Mouse (Mus musculus): ENCODE results near the gene Tdg.
"Not testable (repeated sequence)": the region's sequence is repeated elsewhere in the genome, so short reads cannot be mapped to it uniquely, and the experiment has no call there.

Tdg gene

DNA sequence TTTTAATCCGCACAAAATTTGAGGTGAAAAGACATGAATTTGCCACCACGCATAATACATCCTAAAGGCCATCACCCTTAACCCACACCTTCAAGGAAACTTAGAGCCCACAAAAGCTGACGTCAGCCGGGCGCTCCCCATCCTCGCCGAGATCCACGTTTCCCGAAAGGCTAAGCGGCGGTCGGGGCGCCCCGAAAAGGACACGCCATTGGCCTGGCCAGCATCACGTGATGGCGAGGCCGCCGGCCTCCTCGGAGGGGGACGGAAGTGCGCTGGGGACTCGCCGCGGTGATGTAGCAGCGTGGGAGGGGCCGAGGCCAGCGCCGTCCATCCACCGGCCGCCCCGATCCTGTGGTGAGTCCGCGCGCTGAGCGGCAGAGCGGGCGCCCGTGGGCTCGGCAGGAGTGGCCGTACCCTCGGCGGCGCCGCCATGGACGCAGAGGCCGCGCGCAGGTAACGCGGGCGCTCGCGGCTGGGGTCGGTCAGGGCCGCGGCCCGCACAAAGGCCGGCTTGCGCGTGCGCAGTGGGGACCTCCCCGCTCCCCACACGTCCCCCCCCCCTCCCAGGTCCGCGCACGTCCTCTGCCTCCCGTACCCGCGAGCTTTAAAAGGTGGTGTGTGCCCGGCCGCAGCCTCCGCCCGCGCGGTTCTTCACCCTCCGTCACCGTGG, at the start of gene Tdg:
Gene Tdg, plus strand, starts transcription at position 243 of the 670 bp plus-strand sequence.
- peak; percentile 85 to 89 for DNase-seq (ENCODE audit: low spot score in 2 of 2)

DNA sequence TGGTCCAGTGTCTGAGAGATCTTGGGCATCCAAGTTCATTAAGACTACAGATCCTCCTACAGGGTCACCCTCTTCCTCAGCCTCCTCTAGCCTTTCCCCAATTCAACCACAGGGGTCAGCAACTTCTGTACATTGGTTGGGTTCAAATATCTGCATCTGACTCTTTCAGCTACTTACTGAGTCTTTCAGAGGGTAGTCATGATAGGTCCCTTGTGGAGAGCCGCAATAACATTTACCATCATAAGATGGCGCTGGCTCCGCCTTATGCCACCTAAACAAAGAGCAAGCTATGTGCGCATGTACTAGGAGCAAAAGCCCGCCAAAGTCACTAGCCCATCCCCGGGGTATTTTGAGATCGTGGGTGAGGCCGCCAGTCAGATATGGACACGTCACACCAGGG, 40.0 kb upstream of the Tdg start:
- not testable (repeated sequence) for DNase-seq (ENCODE audit: low spot score in 2 of 2)

DNA sequence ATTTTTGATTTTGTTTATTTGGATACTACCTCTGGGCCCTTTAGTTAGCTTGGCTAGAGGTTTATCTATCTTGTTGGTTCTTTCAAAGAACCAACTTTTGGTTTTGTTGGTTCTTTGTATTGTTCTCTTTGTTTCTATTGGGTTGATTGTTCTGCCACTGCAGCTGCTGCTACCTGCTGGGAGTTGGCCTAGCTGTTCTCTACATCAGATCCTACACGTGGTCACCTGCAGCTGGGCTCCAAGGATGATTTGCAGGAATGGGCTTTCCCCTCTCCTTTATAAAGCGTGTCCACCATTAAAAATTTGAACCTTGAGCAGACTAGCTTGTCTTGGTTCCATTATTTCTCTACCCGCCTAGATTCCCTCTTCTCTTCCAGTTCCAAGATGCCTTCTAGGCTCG, 35.2 kb upstream of the Tdg start:
- not testable (repeated sequence) for DNase-seq (ENCODE audit: low spot score in 2 of 2)

DNA sequence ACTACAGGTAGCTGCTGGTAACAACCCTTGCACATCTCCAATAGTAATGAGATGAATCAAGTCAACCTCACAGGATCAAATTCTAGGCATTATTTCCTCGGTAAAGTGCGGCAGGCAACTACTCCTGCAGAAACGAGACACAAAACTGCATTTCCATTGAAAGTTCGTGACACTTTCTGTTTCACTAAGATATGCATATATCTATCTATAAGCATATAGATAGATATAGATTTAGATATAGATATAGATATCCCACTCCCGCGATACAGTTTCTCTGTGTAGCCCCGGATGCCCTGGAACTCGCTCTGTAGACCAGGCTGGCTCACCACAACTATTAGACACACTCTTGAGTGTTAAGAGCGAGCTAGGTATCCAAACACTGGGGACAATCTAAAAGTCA, 7.4 kb upstream of the Tdg start:
- DNase-seq (ENCODE audit: low spot score in 2 of 2): no peak

DNA sequence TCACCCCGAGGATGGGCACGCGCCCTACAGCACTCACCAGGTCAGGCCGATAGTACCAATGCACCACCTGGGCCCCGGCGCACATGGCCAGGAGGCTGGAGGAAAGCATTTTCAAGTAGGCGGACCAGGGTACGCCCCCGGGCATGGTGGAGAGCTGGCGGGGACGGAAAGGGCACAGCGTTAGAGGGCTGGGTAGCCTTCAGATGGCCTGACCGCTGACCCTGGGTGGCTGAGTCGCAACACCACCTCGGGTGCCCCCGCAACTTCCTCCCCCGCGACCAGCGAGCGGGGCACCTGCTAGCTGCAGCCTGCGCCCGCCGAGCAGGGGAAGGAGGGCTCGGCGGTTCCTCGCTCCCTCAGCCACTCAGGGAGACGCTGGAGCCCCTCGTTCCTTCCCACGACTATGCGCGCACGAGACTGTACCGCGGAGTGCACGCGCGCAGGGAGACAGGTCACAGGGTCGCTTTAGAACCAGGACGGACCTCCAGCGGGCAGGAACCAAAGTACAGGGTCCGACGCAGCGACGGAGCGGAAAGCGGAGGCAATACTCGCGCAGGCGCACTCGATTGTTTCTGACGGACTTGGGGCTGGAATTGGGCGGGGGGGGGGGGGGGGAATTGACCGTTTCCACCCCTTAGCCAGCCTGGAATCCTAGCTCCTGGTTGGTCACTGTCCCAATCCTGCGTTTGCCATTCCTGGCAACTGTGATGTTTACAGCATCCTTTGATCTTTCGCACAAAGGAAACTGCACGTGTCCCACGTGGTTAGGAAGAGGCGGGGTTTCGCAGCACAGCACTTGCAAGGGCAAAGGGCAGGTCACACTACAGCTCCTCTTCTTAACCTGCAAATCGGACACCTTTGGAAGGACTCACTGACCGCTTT, 6.7 kb upstream of the Tdg start, which contains the start of gene 1190007I07Rik:
Gene 1190007I07Rik, minus strand, starts transcription at position 558 of the 882 bp plus-strand sequence.
- peak; percentile 85 to 87 for DNase-seq (ENCODE audit: low spot score in 2 of 2)

DNA sequence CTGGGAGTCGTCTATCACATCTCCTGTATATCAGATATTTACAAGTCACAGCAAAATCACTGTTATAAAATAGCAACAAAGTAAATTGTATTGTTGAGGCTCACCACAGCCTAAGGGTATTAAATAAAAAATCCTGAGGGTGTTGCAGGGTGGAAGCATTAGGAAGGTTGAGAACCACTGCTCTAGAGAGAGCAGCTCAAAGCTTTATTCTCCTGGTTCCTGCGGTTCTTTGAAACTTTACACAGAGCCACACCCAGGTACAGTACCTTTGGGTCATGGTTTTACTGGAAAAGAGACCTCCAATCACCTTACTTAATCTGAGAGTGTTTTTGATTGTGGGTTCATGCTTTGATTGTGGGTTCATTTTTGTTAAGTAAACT, 6.1 kb upstream of the Tdg start:
- DNase-seq (ENCODE audit: low spot score in 2 of 2): not testable (repeated sequence)

DNA sequence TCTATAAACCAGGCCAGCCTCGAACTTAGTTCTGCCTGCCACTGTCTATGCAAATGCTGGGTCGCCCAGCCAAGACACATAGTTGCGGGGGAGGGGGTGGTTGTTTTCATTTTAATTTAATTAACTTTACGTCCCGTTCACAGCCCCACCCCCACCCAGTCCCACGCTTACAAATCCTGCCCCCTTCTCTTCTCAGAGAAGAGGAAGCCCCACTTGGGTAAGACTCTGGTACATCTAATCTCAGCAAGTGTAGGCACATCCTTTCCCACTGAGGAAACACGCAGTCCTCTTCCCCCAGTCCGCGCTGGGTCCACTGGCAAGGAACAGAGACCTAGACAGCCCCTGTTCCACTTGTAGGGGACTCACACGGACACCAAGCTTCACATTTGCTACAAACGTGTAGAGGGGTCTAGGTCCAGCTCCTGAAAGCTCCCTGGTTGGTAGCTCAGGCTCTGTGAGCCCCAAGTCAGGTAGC, 480 bp upstream of the Tdg start:
- DNase-seq (ENCODE audit: low spot score in 2 of 2): no peak

DNA sequence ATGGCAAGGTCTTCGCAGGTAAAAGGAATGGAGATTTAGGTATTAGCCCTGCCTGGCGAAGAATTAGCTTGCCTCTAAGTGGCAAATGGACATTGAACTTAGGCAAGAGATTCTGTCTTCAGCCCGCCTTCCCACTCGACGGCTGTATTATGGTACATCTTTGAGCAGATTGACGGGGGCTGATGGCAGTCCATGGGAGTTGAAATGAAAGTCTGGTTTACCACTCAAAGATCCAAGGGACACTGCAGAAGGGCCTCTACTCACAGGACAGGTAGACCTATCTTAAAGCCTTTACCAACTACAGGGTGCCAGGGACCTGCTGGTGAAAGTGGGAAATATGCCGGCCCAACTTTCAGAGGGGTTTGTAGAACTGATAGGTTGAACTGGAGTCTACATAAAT, 869 bp downstream of the Tdg start:
- no peak for DNase-seq (ENCODE audit: low spot score in 2 of 2)

DNA sequence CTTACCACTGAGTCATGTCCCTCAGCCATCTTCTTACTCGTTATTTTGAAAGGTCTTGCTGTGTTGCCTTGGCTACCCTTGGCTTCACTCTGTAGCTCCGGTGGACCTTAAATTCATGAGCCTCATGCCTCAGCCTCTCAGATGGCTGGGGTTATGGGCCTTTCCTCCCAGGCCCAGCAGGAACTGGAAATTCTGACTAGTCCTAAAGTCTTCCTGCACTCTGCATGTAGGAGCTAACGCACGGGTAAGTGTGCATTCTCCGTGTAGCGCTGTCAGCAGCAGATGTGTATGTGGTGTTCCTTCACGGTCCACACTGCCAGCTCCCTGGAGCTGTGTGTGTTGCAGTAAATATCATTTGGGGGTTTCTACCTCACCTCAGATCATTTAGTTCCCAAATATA, 1.5 kb downstream of the Tdg start:
- DNase-seq (ENCODE audit: low spot score in 2 of 2): no peak

DNA sequence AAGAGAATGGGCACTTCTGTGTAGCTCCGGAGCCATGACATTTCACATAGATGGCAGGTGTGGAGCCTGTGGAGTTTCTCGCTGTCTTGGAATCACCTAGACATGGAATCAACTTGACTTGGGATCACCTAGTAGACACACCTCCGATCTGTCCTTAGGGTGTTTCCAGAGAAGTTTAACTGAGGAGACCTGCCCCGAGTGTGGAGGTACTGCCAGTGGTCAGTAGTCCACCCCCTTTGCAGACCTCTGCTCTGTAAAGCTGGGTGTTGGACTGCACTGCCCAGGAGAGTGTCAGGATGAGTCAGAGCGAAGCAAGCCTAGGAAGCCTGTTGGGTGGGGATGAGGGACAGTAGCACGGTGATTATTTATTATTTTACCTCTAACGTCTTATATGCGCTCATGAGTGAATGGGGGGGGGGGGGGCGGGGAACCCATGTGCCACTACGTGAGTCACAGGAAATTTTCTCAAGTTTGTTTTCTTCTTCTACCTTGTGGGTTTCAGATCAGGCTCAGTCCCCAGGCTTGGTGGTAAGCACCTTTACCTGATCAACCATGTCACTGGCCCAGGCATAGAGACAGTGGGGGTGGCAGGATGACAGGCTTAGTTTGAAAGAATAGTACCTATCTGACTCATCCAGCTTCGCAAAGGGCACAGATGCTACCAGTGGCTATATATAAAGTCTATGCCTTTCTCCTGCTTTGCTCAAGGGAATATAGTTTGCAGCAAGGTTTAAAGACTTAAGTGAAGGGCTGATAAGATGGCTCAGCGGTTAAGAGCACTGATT, 3.1 kb downstream of the Tdg start:
- DNase-seq (ENCODE audit: low spot score in 2 of 2): no peak

DNA sequence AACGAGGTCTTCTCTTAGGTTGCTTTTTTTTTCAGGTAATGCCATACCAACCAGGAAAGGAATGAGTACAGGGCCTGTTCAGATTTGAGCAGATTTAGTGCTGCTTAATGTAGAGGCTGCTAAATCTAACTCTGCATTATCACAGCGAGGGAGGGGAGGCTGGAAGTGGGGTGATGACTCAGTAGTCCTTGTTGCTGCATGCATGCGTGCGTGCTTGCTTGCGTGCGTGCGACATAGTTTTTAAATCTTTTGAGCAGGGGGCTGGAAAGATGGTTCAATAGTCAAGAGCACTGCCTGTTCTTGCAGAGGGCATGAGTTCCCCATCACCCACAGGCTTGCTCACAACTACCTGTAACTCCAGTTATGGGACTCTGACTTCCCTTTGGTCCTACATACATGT, 4.7 kb downstream of the Tdg start:
- DNase-seq (ENCODE audit: low spot score in 2 of 2): no peak

DNA sequence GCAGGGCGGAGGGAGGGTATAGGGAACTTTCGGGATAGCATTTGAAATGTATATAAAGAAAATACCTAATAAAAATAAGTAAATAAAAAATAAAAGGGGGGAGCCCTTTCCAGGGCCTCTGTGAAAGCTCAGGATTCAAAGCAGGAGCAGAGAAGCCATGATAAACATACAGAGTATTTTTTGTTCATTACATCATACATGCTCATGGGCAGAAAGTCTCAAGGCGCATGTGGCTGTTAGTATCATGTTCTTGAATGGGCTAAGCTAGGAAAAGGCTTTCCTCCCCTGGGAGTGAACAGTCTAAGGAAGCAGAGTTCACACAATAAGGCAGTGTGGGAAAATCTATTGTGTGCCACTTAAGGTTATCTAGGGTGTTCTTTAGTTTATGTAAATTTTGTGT, 6.7 kb downstream of the Tdg start:
- DNase-seq (ENCODE audit: low spot score in 2 of 2): no peak

DNA sequence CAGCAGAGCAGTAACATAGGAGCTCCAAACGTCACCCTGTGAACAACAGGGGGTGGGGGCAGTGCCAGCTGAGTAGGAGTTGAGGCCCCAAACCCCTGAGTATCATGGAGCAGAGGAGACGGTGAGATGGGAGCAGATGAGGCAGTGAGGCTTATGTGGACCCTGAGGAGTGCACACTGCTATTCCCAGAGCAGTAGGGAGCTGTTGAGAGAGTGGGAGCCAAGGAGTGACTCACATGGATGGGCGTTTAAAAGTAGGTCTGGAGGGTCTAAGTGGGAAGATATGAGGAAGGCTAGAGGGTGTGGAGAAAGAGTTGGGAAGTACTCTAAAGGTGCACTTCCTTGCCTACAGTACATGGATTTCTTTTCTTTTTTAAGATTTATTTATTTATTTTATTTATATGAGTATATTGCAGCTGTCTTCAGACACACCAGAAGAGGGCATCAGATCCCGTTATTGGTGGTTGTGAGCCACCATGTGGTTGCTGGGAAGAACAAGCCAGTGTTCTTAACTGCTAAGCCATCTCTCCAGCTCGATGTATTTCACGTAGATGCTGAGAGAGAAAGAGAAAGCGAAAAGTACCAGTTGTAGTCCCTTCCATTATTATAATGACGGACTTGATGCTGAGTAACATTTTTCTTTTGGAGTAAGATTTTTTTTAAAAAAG, 9.5 kb downstream of the Tdg start:
- DNase-seq (ENCODE audit: low spot score in 2 of 2): no peak

DNA sequence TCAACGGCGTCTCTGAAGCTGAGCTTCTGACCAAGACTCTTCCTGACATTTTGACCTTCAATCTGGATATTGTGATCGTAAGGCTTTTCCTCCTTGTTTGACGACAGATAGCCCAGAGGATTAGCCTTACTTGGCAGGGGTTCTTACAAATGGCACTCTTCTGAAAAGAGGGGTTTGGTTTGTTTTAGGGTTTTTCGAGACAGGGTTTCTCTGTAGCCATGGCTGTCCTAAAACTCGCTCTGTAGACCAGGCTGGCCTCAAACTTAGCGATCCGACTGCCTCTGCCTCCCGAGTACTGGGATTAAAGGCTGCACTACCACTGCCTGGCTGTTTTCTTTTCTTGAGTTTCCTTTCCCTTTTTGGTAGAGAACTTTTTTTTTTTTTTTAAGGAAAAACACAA, 11.9 kb downstream of the Tdg start:
- no peak for DNase-seq (ENCODE audit: low spot score in 2 of 2)

DNA sequence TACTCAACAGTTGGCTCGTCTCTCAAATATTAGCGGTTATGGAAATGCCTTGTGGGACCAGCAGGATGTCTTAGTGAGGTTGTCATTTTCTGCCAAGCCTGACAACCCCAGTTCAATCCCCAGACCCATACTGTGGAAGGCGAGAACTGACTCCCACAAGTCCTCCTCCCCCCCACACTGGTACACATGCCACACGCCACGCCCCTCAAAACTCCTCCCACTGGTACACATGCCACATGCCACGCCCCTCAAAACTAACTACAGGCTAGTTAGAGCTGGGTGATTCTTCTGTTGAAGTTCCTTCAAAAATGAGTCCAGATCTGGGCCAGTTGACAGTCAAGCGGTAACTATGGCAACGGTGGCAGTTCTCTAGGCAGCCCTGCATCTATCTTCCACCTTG, 16.5 kb downstream of the Tdg start:
- no peak for DNase-seq (ENCODE audit: low spot score in 2 of 2)

DNA sequence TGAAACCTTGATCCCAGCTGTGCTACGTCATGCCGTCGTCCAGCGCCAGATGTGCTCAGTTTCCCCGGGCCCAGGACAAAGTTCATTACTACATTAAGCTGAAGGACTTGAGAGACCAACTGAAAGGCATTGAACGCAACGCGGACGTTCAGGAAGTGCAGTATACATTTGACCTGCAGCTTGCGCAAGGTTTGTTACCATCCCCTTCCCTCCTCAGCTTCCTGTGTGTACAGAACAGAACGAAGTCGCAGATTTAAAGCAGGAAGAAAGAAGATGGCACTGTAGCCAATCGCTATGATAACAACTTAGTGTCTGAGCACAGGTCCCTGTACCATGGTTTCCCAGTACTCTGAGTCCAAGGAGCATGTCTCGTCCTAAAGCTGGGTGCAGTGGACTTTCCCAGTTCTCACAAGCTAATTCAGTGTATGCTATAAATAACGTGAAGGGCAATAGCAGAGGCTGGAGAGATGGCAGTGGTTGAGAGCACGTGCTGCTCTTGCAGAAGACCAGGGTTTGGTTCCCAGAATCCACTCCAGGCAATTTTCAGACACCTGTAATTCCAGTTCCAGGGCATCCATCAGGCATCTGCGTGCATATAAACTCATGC, 17.7 kb downstream of the Tdg start:
- no peak for DNase-seq (ENCODE audit: low spot score in 2 of 2)

DNA sequence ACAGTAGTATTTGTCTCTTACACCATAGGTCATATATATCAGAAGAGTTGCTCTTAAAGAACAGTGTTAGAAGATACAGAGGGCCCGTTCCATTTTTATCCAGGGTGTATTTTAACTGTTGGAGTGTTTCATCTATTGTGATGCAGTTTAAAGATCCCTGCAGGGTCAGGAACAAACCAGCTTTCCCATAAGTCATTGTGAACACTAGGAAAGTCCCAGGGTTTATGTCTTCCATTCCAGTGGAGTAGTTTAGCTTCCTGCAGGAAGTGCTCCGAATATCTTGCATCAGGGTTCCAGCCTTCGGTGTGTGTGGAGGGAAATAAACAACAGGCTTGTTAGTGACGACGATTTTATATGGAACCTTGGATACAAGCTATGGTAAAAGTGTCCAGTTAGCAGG, 21.6 kb downstream of the Tdg start:
- DNase-seq (ENCODE audit: low spot score in 2 of 2): no peak

DNA sequence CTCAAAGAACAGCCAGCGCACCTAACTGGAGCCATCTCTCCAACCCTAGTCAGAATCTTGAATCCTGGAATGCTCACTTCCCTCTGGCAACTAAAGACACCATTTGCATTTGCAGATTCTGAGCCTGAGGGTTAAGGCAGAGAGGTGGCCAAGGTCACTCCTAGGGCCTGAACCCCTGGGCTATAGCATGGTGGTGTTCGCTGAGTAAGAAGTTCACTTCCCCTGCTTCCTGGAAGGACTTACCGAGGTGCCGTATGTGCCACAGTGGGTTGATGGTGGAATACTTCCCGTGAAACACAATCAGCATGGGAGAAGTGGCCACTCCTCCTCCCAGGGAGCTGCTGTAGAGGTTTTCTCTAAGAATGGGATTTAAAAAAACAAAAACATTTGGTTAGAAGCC, 23.0 kb downstream of the Tdg start:
- DNase-seq (ENCODE audit: low spot score in 2 of 2): no peak

DNA sequence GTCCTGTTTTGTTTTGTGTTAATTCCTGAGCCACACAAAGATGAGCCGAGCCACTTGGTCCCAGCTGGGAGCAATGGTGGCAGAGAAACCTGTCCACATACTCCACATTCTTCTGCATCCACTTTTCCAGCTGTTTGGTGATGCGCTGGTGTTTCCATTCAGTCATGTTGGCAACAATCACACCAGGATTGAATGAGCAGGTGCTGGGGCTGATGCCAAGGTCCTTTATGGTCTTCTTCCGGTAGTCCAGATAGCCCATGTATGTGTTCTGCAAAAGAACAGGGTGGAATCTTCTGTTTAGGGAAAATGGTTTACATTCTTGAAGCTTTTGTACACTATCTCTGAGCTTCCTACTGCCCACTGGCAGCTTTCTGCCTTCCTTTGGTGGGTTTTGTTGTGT, 25.0 kb downstream of the Tdg start:
- DNase-seq (ENCODE audit: low spot score in 2 of 2): no peak

DNA sequence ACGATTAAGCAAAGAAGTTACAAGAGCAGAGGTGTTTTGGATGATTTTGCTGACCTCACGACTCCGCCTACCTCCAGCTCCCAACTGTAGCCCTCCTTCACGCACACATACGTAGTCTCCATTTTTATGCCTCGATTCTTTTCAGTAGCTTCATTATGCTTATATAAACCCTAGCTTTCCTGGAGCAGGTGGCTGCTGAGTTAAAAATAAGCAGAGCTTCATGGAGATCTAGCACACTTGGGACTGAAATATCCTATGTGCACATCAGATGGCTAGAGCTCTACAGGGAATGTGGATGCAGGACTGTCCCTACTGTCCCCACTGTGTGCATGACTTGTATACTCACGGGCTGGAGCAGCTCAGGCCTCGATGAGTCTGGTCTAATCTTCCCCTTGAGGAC, 32.2 kb downstream of the Tdg start:
- DNase-seq (ENCODE audit: low spot score in 2 of 2): peak; percentile 62 to 88

DNA sequence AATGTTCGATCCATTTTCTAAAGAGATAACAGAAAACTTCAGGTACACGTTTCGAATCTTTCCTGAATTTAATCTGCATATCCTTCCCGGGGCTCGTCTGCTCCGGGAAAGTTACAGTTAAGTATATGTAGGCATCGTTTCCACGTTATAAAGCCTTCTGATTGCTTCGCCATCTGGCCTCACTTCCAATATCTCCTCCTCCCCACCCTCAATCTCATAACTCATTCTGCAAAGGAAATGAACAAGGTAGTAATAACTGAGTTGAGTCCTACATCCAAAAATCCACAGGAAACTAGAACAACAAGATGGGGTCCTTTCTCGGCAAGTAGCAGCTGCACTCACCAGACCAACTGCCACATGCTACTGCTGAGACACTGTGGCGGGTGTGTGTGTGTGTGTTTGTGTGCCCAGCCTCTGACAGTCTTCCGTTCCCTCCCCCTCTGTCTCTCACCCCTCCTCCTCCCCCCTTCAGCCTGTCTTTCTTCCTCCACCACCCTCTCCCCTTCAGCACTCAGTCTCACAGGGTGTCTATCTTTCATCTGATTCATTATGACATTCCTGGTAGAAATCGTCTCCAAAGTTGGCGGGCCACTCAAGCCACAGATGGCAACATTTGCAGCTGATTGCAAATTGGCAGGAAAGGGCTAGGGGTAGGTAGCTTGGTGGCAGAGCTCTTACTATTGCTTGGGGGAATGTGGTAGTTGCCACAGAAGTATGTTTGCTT, 32.8 kb downstream of the Tdg start:
- peak; percentile 54 to 63 for DNase-seq (ENCODE audit: low spot score in 2 of 2)

All from frontal cortex, postnatal 36 days (tissue).